Mouse (Mus musculus): ENCODE data around the gene Dvl3. TPM values are rescaled to one million over a fixed set of nuclear protein-coding genes. Genes with fewer than 3 reads are reported as not detected.
"Not testable (repeated sequence)": the region's sequence is repeated elsewhere in the genome, so short reads cannot be mapped to it uniquely, and the experiment has no call there.

The Dvl3 gene
- polyA plus RNA-seq, 1 experiment = not detected

GRCm38 (mm10) chr16:20480115-20480514, 36.7 kb upstream of the Dvl3 start:
- WGBS = 19% methylated on average over 3 of the region's 3 CpGs
- no peaks in the 10 kb centered on the region for H3K4me1 ChIP-seq (ENCODE audit: control insufficient read depth, insufficient read depth, low read length)
- H3K4me3 ChIP-seq (ENCODE audit: insufficient read depth, low read depth, low read length) = no peak overlapping the region
- TF ChIP-seq CTCF (IDR thresholded peaks at IDR 0.05; ENCODE audit: insufficient read depth, low read depth, low read length) (no peak), POLR2A (IDR thresholded peaks at IDR 0.05; ENCODE audit: insufficient read depth, low read depth, low read length) (no peak)
- no peak overlapping the region for H3K27ac ChIP-seq (ENCODE audit: insufficient read depth, low read depth, low read length)

DNA sequence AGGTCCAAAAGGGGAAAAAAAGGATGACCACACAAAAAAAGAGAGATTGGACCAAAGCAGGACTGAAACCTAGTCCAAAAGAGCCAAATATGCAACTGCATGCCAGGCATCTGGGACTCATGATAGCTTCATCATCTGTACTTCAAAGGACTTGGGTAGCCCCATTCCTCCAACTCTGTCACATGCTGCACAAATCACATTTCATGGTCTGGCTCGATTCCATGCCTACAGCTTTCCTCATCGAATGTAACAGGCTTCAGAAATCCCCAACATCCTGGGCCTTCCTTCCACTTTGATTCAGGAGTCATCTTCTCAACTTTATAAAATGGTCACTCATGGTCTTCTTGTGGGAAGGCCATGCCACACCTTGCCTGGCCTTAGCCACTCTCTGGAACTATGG, 35.0 kb upstream of the Dvl3 start:
- 68% methylated on average over 2 of the region's 2 CpGs for WGBS
- Histone ChIP-seq H3K4me3 (ENCODE audit: insufficient read depth, low read depth, low read length) (no peak overlapping the region), H3K27ac (ENCODE audit: insufficient read depth, low read depth, low read length) (no peak overlapping the region), H3K4me1 (ENCODE audit: control insufficient read depth, insufficient read depth, low read length) (no peaks in the 10 kb centered on the region)
- TF ChIP-seq CTCF (IDR thresholded peaks at IDR 0.05; ENCODE audit: insufficient read depth, low read depth, low read length) = no peak
- no peak for TF ChIP-seq POLR2A (IDR thresholded peaks at IDR 0.05; ENCODE audit: insufficient read depth, low read depth, low read length)

GRCm38 (mm10) chr16:20483716-20484115, 33.1 kb upstream of the Dvl3 start:
- H3K4me3 ChIP-seq (ENCODE audit: insufficient read depth, low read depth, low read length); H3K4me1 ChIP-seq (ENCODE audit: control insufficient read depth, insufficient read depth, low read length); H3K27ac ChIP-seq (ENCODE audit: insufficient read depth, low read depth, low read length): not testable (repeated sequence)
- 90% methylated on average over 7 of the region's 7 CpGs for whole genome bisulfite sequencing

DNA sequence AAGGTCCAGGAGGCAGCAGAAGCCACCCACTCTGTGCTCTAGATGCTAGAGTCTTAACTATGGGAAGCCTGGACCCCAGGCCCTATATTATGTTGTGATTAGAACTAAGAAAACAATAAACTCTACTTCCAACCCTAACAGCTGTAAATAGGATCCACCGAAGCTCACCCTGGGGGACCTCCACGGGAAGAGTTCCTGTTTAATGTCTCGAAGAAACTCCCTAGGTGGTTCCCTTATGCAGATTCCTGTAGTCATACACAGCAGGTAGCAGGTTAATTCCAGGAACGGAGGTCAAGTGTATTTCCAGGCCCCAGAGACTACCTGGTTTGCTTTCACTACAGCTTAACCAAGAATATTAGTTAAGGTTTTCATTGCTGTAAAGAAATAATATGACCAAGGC, 31.7 kb upstream of the Dvl3 start:
- Histone ChIP-seq H3K27ac (ENCODE audit: insufficient read depth, low read depth, low read length) (no peak overlapping the region), H3K4me1 (ENCODE audit: control insufficient read depth, insufficient read depth, low read length) (no peaks in the 10 kb centered on the region), H3K4me3 (ENCODE audit: insufficient read depth, low read depth, low read length) (no peak overlapping the region)
- 54% methylated on average over 4 of the region's 4 CpGs for WGBS
- TF ChIP-seq POLR2A (IDR thresholded peaks at IDR 0.05; ENCODE audit: insufficient read depth, low read depth, low read length) (no peak), CTCF (IDR thresholded peaks at IDR 0.05; ENCODE audit: insufficient read depth, low read depth, low read length) (no peak)

- no peak overlapping the region for H3K27ac ChIP-seq (ENCODE audit: insufficient read depth, low read depth, low read length)
- H3K4me1 ChIP-seq (ENCODE audit: control insufficient read depth, insufficient read depth, low read length) = no peaks in the 10 kb centered on the region
- TF ChIP-seq CTCF (IDR thresholded peaks at IDR 0.05; ENCODE audit: insufficient read depth, low read depth, low read length) (no peak), POLR2A (IDR thresholded peaks at IDR 0.05; ENCODE audit: insufficient read depth, low read depth, low read length) (no peak)
- WGBS = 32% methylated on average over 3 of the region's 3 CpGs
- H3K4me3 ChIP-seq (ENCODE audit: insufficient read depth, low read depth, low read length) = no peak overlapping the region
Observed at GRCm38 (mm10) chr16:20486048-20486447, 30.7 kb upstream of the Dvl3 start.

GRCm38 (mm10) chr16:20488151-20488550, 28.6 kb upstream of the Dvl3 start:
- Histone ChIP-seq H3K4me1 (ENCODE audit: control insufficient read depth, insufficient read depth, low read length) (no peaks in the 10 kb centered on the region), H3K27ac (ENCODE audit: insufficient read depth, low read depth, low read length) (no peak overlapping the region), H3K4me3 (ENCODE audit: insufficient read depth, low read depth, low read length) (no peak overlapping the region)
- 95% methylated on average over 1 of the region's 1 CpGs for WGBS
- TF ChIP-seq CTCF (IDR thresholded peaks at IDR 0.05; ENCODE audit: insufficient read depth, low read depth, low read length) (no peak), POLR2A (IDR thresholded peaks at IDR 0.05; ENCODE audit: insufficient read depth, low read depth, low read length) (no peak)

- not testable (repeated sequence) for H3K4me1 ChIP-seq (ENCODE audit: control insufficient read depth, insufficient read depth, low read length); H3K4me3 ChIP-seq (ENCODE audit: insufficient read depth, low read depth, low read length); H3K27ac ChIP-seq (ENCODE audit: insufficient read depth, low read depth, low read length)
- 86% methylated on average over 9 of the region's 9 CpGs for WGBS
Observed at GRCm38 (mm10) chr16:20488751-20489150, 28.0 kb upstream of the Dvl3 start.

DNA sequence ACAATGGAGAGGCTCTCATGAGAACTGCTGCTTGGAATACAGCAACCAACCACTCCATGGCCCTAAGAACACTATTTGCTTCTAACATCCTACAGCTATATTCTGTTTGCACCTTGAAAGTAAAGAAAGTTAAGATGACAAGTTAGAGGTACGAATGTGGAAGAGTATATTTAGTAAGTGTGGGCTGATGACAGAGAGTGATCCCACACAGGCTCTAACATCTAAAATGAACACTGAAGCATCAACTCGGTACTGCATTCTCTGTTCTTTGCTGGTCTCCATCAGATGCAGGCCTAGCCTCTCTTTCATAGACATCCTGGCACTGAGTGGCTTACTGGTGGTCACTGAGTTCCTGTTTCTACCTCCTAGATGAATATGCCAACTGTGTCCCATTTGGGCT, 27.5 kb upstream of the Dvl3 start:
- no peak overlapping the region for H3K4me3 ChIP-seq (ENCODE audit: insufficient read depth, low read depth, low read length)
- 62% methylated on average over 2 of the region's 2 CpGs for WGBS
- H3K4me1 ChIP-seq (ENCODE audit: control insufficient read depth, insufficient read depth, low read length) = no peaks in the 10 kb centered on the region
- TF ChIP-seq CTCF (IDR thresholded peaks at IDR 0.05; ENCODE audit: insufficient read depth, low read depth, low read length) (no peak), POLR2A (IDR thresholded peaks at IDR 0.05; ENCODE audit: insufficient read depth, low read depth, low read length) (no peak)
- H3K27ac ChIP-seq (ENCODE audit: insufficient read depth, low read depth, low read length) = no peak overlapping the region

DNA sequence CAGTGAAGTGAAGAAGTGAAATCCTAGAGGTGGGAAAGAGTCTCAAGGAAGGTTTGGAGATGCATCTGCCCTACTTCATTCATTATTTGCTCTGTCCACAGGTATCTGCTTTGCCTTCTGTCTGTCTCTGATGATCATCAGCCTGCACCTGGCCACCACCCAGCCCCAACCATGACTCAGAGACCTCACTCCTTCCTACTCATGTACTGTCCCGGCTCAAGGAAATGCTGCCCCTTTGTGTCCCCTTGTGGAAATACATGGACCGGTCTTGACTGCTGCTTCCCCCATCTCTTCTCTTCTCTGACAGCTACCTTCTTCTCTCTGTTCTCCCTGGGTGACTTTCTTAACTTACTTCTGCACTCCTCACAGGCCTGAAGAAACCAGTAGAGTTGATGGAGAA, 26.2 kb upstream of the Dvl3 start:
- Histone ChIP-seq H3K4me1 (ENCODE audit: control insufficient read depth, insufficient read depth, low read length) (no peaks in the 10 kb centered on the region), H3K27ac (ENCODE audit: insufficient read depth, low read depth, low read length) (no peak overlapping the region), H3K4me3 (ENCODE audit: insufficient read depth, low read depth, low read length) (no peak overlapping the region)
- 54% methylated on average over 2 of the region's 2 CpGs for WGBS
- TF ChIP-seq POLR2A (IDR thresholded peaks at IDR 0.05; ENCODE audit: insufficient read depth, low read depth, low read length) (no peak), CTCF (IDR thresholded peaks at IDR 0.05; ENCODE audit: insufficient read depth, low read depth, low read length) (no peak)

DNA sequence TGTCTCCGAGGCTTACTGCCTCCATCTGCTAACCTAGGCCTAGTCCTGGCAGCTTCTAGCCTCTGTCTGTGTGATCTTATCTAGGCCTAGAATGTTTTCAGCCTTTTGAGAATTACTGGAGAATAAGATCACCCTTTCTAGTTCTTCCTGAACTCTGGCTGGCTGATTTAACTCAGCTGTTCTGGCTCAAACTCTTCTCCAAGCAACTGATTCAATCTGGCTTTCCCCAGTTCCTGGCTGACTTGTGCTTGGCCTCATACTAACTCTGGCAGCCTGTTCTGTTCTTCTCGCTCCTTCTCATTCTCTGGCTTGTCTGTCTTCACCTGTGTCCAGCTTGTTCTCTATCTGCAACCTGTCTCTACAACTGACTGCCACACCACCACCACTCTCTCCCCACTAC, 25.5 kb upstream of the Dvl3 start:
- no peak overlapping the region for H3K4me3 ChIP-seq (ENCODE audit: insufficient read depth, low read depth, low read length)
- TF ChIP-seq CTCF (IDR thresholded peaks at IDR 0.05; ENCODE audit: insufficient read depth, low read depth, low read length) (no peak), POLR2A (IDR thresholded peaks at IDR 0.05; ENCODE audit: insufficient read depth, low read depth, low read length) (no peak)
- 76% methylated on average over 2 of the region's 2 CpGs for WGBS
- H3K27ac ChIP-seq (ENCODE audit: insufficient read depth, low read depth, low read length) = no peak overlapping the region
- no peaks in the 10 kb centered on the region for H3K4me1 ChIP-seq (ENCODE audit: control insufficient read depth, insufficient read depth, low read length)
